Mouse (Mus musculus): ENCODE results near the gene Sept8. TPM values are rescaled to one million over a fixed set of nuclear protein-coding genes. Genes with fewer than 3 reads are reported as not detected.
"Not testable (repeated sequence)": the region's sequence is repeated elsewhere in the genome, so short reads cannot be mapped to it uniquely, and the experiment has no call there.

Gene Sept8
- polyA plus RNA-seq, 1 experiment, result 64.4 TPM

DNA sequence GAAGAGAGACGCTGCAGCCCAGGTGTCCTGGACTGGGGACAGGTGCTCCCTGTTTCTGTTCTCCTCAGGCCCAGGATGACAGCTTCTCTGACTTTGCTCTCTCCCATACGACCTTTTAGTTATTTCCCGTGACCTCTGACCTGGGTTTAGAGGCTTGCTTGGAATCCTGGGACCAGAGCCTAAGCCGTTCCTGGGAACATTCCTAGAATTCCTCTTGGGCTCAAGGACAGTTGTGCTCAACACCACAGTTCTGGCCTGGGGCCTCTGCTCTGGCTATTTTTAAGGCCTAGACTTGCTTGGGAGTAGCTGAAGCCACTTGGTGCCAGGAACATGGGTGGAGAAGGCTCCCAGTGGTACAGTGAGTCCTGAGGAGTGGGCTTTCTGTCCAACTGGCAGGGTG lies 6.4 kb downstream of the Sept8 start:
- DNase-seq (ENCODE audit: low spot score), result no peak

DNA sequence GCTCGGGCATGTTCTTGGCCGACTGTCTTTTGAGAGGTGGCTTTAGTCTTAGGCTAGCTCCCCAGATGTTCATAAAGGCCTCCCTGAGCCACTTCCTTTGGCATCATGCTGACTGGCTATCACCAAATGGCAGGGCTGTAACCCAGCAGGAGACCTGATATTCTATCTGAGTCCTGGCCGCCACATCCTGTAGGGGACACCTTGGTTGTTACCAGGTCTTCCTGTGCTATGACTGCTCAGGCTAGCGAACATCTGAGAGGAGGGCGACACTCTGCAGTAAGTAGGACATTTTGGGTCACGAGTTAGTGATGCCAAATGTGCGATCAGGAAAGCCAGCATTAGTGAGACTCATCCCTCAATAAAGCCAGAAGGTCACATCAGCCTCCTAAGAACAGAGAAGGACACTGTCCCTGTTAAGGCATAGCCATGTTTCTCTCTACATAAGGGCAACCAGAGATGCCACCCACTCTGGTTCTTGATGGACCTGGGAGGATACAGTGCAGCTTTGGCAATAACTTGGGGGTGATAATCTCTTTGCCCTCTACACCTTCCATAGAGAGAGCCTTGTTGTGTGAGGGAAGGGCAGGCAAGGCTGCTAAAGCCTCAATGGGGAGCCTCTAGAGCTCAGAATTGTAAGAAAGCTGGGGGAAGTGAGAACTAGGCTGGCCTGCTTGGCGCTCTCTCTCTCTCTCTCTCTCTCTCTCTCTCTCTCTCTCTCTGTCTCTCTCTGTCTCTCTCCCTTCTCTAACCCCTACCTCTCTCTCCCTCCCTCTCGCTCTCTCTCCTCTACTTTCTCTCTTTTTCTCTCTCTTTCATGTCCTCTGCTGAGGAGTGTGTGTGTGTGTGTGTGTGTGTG lies 9.6 kb downstream of the Sept8 start:
- no peak for DNase-seq (ENCODE audit: low spot score)

DNA sequence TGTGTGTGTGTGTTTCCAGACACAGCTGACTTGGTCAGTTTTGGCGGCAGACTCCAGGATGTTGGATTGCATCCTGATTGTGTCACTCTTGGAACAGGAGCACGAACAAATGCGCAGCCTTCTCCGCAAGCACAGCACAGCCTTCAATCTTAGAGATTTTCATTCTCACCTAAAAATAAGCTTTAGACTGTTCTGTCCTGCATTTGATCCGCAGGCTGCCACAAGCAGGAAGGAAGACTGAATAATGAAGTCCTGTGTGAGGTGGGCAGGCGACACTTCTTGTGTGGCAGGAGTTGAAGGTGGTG lies 10.1 kb downstream of the Sept8 start:
- no peak for DNase-seq (ENCODE audit: low spot score)

DNA sequence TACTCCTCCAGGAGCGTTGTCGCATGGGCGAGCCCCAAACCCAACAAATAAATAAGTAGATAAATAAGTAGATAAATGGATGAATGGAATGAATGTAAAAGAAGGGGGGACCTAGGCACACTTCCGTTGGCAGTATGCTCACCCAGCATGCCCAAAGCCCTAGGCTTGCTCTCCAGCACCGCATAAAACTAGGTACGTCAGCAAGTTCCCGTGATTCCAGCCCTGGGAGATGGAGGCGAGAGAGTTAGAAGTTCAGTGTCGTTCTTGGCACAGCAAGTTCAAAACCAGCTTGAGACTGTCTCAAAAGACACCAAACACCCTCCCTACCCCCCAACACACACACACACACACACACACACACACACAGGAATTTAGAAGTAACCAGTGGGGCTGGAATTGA lies 10.9 kb downstream of the Sept8 start:
- no peak for DNase-seq (ENCODE audit: low spot score)

DNA sequence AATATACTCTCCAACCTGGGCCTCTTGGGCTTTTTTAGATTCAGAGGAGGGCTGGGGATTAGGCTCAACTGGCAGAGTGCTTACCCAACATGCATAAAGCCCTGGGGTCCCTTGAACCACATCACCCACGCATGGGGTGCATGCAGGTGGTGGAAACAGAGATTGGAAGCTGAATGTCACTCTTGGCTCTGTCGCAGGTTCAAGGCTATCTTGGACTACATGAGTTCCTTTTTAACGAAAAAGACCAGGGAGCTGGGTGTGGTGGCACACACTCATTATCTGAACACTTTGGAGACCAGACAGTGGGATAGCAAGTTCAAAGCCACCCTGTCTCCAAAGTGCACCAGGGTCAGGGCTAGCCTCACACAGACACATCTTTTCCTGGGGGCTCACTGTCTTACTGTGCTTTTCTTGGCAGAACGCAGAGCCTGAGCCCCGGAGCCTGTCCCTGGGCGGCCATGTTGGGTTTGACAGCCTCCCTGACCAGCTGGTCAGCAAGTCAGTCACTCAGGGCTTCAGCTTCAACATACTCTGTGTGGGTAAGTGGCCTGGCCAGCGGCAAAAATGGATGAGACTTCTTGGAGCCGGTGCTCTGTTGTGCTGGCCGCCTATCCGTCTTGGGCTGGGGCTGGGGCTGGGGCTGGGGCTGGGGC lies 12.6 kb downstream of the Sept8 start:
- DNase-seq (ENCODE audit: low spot score), result no peak

DNA sequence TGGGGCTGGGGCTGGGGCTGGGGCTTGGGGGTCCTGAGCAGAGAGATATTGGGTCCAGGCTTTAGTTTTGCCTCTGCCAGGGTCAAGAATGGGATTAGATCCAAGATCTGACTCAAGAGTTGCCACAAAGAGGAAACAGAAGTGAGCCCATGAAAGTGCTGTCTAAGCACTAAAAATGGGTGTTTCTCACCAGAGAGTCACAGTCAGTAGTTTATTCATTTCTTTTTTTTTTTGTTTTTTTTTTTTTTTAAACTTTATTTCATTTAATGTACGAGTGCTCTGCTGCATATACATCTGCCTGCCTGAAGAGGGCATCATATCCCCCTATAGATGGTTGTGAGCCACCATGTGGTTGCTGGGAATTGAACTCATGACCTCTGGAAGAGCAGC lies 13.2 kb downstream of the Sept8 start:
- no peak for DNase-seq (ENCODE audit: low spot score)

DNA sequence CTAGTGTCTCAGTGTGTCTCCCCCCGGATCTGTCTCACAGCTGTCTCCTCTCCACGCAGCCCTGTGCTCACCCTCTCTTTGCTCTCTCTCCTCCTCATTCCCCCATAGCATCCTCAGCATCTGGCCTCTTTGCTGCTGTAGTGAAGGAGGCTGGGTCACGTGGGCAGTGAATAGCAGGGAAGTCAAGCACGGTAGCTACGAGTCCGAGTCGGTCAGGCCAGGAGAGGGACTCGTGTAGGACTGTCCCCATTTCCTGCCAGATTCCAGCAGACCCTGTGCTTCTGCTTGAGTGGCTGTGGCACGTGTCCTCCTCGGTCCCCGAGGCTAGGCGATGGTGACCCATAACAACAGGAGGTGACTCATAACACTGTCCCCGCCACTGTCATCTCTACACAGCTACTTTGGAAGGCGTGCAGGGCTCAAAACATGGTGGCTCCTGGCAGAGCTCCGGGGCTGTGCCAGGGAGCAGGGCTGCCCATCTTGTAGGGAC lies 20.0 kb downstream of the Sept8 start:
- DNase-seq (ENCODE audit: low spot score), result no peak

DNA sequence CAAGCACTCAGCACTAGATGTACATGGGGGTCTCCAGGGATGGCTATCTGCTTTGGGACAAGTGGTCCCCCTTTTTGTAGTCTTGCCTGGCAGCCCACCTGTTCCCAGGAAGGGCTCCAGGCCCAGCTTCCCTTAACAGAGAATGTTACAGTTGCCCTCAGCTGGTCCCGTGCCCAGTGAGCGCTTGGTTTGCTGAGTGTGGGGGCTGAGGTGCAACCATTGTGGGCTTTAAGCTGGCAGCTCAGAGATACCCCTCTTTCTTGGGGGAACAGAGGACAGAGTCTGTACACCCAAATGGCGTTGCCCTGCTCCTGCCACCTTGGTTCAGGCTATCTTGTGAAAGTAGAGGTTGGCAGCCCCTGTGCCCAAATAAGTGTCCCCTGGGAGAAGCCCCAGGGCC lies 21.3 kb downstream of the Sept8 start:
- DNase-seq (ENCODE audit: low spot score), result no peak

DNA sequence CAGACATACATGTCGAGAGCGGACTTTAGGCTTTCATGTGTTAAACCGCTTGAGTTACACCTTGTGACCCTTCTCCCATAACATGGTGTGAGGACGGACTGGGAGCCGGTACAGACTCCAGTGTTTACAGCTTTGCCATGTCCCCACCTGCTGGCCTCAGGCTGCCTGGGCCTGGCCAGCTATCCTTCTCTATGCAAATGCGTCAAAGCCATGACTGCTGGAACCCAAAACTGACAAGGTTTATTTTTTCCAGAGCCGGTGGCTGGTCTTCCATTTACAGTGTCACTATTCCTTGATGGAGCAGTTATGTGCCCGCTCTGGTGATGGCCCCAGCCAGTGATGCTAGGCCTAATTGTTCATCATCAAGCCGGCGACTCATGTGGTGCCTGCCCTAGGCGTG lies 22.2 kb downstream of the Sept8 start:
- no peak for DNase-seq (ENCODE audit: low spot score)

DNA sequence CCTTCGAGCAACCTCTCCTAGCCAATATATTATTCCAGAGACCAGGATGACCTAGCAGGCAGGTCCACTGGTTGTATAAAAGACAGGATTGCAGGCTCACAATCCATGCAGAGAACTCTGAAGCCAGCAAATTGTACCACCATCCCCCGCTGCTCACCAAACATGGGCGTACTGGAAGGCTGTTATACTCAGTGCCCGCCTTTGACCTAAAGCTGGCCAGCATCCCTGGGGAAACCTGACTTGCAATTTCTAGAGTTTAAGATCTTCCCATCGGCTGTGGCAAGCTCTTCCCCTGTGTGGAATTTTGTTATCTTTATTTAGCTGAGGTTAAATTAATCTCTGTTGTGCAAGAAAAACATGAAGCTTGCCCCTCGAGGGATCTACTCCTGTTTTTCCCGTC lies 24.0 kb downstream of the Sept8 start:
- no peak for DNase-seq (ENCODE audit: low spot score)

DNA sequence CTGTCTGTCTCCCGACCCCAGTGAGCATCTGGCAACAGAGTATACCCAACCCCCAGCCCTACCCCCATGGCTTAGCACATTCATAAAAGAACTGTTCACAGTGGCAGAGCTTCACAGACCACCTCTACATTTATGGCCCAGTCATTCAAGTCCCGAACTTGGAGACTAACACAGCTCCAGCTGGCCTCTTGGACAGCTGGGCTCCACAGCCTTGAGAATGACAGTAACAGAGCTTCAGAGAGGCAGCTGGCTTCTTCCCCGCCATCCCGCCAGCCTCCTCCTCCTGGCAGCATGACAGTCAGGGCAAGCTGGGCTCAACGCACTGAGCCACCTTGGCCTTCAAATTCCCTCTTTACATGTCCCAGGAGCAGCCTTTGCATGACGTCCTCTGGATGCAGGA lies 27.2 kb downstream of the Sept8 start:
- DNase-seq (ENCODE audit: low spot score), result no peak

DNA sequence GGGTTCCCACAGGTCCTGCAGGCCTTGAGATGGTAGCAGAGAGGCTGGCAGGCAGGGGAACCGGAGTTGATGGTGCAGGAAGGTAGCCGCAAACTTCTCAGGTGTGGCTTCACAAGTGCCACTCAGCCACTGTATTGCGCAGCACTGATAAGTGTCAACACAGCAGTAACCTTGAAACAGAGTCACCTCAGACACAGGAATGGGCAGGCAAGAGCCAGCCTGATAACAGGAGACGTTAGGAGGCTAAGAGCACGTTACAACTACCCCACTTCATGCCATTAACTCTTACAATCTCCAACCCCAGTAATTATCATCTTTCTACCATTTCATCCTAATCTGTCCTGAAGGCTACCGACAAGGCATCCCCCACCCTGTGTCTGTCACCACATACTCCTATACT lies 28.5 kb downstream of the Sept8 start:
- DNase-seq (ENCODE audit: low spot score), result no peak

DNA sequence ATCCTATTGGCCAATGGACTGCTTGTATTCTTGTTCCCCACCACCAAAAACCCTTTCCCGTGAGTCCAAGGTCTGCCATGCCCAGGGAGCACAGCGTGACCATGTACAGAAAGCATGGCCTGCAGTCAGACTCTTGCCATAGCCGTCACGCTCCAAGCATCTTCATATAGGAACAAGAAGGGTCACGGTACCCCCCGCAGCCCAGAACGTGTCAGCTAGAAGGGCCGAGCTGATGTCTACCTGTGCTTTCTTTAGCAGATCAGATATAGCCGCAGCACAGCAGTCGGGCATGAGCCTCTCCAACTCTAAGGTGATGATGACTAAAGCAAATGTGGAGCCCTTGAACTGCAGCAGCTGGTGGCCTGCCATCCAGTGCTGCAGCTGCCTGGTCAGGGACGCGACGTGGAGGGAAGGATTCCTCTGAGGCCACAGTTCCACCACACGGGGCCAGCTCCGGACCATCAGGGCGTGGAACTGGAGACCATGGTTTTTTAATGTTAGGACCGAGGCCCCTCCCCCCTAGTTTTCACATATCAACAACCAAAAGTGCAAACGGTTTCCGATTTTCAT lies 29.1 kb downstream of the Sept8 start:
- DNase-seq (ENCODE audit: low spot score), result no peak

DNA sequence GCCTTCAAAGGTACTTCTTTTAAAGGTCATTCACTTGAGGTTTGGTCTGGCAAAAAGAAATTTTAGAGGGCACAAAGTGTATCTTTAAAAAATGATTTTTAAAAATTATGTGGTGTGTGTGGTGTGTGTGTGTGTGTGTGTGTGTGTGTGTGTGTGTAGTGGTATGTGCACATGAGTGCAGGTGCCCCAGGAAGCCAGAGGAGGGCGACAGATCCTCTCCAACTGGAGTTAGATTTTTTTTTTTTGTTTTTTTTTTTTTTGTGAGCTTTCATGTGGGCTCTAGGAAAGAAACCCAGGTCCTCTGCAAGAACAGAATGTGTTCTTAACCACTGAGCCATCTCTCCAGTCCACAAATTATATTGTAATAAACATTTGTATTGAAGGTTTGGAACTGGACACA lies 31.7 kb downstream of the Sept8 start:
- DNase-seq (ENCODE audit: low spot score), result no peak

DNA sequence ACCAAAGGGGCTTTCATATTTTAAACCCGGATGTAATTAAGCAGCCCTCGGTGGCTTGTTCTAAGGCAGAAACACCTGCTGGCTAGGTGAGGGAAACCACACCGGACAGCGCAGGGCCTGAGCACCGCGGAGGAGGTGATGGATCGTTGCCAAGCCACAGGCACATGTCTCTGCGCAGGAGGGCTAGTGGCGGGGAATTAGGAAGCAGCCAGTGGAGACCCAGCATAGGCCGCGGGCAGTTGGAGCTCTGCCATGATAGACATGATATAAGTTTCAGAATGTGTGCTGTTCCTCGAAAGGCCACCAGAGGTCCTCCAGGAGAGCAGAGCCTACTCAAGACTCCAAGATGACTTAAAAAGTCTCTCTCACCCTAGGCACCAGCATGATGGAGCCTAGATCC lies 32.7 kb downstream of the Sept8 start:
- no peak for DNase-seq (ENCODE audit: low spot score)

DNA sequence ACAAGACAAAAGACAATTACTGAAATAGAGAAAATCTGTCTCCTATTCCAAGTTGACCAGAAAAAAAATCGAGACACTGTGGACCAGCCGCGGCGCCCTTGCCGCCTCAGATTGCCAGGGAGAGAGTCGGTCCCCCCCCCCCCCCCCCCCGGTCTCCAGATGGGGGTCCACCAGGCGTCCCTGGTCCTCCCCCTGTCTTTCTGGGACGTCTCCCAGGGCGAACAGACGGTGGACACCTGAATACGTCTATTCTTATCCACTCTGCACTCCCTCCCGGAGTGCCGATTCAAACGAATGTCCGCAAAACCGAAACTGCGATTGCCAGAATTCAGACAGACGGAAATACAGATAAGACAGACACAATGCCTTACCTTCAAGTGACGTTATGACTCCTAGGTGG lies 37.5 kb downstream of the Sept8 start:
- not testable (repeated sequence) for DNase-seq (ENCODE audit: low spot score)

DNA sequence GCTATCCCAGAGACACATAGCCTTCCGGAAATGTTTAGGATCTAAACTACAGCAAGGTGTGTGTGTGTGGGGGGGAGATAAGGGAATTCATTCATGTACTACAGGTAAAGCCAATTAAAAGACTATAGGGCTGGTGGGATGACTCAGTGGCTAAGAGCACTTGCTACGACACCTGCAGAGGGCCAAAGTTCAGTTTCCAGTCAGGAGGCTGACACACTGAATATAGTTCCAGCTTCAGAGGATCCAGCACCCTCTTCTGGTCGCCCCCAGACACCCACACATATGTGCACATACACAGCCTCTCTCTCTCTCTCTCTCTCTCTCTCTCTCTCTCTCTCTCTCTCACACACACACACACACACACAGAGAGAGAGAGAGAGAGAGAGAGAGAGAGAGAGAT lies 38.9 kb downstream of the Sept8 start:
- not testable (repeated sequence) for DNase-seq (ENCODE audit: low spot score)

DNA sequence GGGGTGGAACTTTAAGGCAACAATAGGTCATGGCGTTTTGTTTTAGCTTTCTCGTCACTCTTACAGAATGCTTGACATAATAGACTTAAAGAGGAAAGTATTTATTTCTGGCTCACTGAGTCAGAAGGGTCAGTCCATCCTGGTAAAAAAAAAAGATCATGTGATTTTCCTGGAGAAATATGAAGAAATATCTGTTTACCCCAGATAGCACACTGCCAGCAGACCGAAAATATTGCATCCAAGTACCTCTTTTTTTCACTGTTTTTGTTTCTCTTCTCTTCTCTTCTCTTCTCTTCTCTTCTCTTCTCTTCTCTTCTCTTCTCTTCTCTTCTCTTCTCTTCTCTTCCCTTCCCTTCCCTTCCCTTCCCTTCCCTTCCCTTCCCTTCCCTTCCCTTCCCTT lies 40.9 kb downstream of the Sept8 start:
- not testable (repeated sequence) for DNase-seq (ENCODE audit: low spot score)

DNA sequence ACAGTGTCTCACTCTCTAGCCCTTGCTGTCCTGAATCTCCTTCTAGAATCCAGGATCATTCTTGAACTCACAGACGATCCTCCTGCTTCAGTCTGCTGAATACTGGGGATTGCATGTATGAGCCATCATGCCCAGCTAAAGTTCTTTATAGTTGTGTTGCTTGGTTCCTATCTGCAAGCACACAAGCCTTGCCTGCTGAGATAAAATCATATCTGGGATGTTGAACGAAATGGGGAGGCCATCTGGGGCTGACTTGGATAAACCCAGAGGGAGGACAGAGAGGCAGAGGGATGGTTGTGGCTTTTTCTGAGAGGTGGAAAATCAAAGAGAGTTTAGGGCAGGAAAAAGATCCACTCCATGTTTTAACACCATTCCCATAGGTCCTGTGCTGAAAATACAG lies 42.9 kb downstream of the Sept8 start:
- no peak for DNase-seq (ENCODE audit: low spot score)

DNA sequence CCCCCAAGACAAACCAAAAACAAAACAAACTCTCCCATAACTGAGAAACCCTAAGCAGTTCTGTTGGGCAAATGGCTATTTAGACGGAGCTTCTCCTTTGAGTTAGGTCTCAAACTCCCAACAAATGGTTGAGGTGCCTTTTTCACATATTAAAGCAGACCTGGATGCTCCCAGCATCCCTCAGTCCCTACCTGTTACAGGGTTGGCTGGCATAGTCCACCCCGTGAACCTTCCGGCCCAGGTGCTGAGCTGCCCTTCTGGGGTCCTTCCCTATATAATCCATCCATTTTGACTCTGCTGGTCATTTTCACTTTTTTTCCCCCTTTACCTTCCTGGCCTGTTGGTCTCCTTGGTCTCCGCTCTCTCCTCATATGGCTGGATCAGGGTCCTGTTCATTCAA lies 47.6 kb downstream of the Sept8 start:
- no peak for DNase-seq (ENCODE audit: low spot score)

DNA sequence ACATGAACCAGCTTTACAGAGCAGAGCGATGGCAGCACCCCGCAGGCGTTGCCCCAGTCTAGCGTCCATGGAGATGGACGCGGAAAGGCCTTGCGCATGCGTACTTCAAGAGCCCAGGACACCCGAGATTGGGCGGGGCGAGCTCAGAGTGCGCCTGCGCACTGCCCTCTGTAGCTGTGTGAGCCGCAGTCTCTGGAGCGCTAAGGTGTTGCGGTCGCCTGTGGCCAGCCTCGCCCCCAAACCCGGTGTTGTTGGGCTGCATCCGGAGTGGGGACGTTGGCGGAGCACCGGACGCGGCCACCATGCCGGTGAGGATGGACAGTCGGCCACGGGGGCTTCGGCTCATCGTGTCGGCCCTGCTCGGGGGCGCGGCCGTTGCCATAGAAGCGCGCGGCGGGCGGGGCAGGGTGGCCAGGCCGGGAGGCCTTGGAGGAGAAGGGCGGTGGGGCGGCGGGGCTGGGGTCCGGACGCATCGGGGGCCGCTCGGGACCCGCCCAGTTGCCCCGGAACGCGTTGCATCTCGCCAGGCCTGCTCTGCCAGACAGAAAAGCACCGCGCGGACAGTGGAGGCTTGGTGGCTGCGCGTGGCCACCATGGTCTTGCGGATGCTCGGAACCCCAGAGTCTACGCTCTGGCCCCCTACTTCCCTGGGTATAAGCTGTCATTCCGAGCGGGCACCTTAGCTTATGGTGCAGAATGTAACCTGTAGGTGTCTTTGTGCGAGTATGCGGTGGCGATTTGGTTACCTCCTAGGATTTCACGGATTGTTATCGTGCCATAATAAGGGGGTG lies 48.4 kb downstream of the Sept8 start, which contains the start of gene Kif3a:
Kif3a (plus strand) TSS at position 156 of the 791 bp plus-strand sequence.
- peak; percentile 86 for DNase-seq (ENCODE audit: low spot score)

DNA sequence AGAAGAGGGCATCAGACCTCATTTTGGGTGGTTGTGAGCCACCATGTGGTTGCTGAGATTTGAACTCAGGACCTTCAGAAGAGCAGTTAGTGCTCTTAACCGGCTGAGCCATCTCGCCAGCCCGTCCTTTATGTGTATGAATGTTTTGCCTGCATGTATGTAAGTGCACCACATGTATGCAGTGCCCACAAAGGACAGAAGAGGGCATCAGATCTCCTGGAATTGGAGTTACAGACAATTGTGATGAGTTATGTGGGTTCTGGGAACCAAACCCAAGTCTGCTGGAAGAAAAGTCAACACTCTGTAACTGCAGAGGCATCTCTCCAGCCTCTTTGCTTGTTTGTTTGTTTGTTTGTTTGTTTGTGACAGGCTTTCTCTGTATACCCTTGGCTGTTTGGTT lies 61.5 kb downstream of the Sept8 start:
- DNase-seq (ENCODE audit: low spot score), result no peak
